Mouse (Mus musculus): ENCODE data around the gene F5. TPM values are rescaled to one million over a fixed set of nuclear protein-coding genes. Genes with fewer than 3 reads are reported as not detected.
A peak's percentile ranks its signal among the peaks of the same experiment; 100 is the strongest.

Gene F5
- polyA plus RNA-seq, 1 experiment: 15.1 TPM

GRCm38 (mm10) chr1:164152836-164153235, 1.2 kb downstream of the F5 start:
- H3K27me3 ChIP-seq (replicated peaks): no peaks in the 10 kb centered on the region
- TF ChIP-seq GATA1 (IDR thresholded peaks at IDR 0.05; ENCODE audit: borderline replicate concordance, low read length): no peak
- TF ChIP-seq FLI1 (IDR thresholded peaks at IDR 0.05; ENCODE audit: low read length): no peak
- H3K4me3 ChIP-seq (replicated peaks): peak overlapping the region; percentile 91
- H3K4me1 ChIP-seq: peaks cover 93% of the 10 kb centered on the region
- no peaks in the 10 kb centered on the region for H3K9me3 ChIP-seq
- H3K36me3 ChIP-seq (replicated peaks; ENCODE audit: low read length): peaks cover 59% of the 10 kb centered on the region

- Histone ChIP-seq H3K36me3 (replicated peaks; ENCODE audit: low read length) (peaks cover 59% of the 10 kb centered on the region), H3K4me3 (replicated peaks) (no peak overlapping the region)
- TF ChIP-seq FLI1 (IDR thresholded peaks at IDR 0.05; ENCODE audit: low read length): no peak
- TF ChIP-seq GATA1 (IDR thresholded peaks at IDR 0.05; ENCODE audit: borderline replicate concordance, low read length): no peak
Measured at GRCm38 (mm10) chr1:164154983-164155382, 3.3 kb downstream of the F5 start.

GRCm38 (mm10) chr1:164158571-164158970, 6.9 kb downstream of the F5 start:
- TF ChIP-seq FLI1 (IDR thresholded peaks at IDR 0.05; ENCODE audit: low read length) (no peak), GATA1 (IDR thresholded peaks at IDR 0.05; ENCODE audit: borderline replicate concordance, low read length) (no peak)
- Histone ChIP-seq H3K36me3 (replicated peaks; ENCODE audit: low read length) (peaks cover 90% of the 10 kb centered on the region), H3K4me1 (peaks cover 89% of the 10 kb centered on the region), H3K9me3 (no peaks in the 10 kb centered on the region), H3K27me3 (replicated peaks) (no peaks in the 10 kb centered on the region), H3K4me3 (replicated peaks) (no peak overlapping the region)

More at GRCm38 (mm10) chr1:164154983-164155382, 3.3 kb downstream of the F5 start:
- Histone ChIP-seq H3K9me3 (no peaks in the 10 kb centered on the region), H3K27me3 (replicated peaks) (no peaks in the 10 kb centered on the region), H3K4me1 (peaks cover 93% of the 10 kb centered on the region)

GRCm38 (mm10) chr1:164159781-164160180, 8.1 kb downstream of the F5 start:
- TF ChIP-seq FLI1 (IDR thresholded peaks at IDR 0.05; ENCODE audit: low read length): no peak
- TF ChIP-seq GATA1 (IDR thresholded peaks at IDR 0.05; ENCODE audit: borderline replicate concordance, low read length): peak; percentile 48; the same call in 1 of the 3 replicates

GRCm38 (mm10) chr1:164162745-164163144, 11.1 kb downstream of the F5 start:
- H3K36me3 ChIP-seq (replicated peaks; ENCODE audit: low read length): peaks cover 66% of the 10 kb centered on the region
- H3K9me3 ChIP-seq: no peaks in the 10 kb centered on the region
- TF ChIP-seq GATA1 (IDR thresholded peaks at IDR 0.05; ENCODE audit: borderline replicate concordance, low read length) (no peak), FLI1 (IDR thresholded peaks at IDR 0.05; ENCODE audit: low read length) (no peak)
- no peaks in the 10 kb centered on the region for H3K27me3 ChIP-seq (replicated peaks)
- no peak overlapping the region for H3K4me3 ChIP-seq (replicated peaks)
- peaks cover 62% of the 10 kb centered on the region for H3K4me1 ChIP-seq

More at GRCm38 (mm10) chr1:164159781-164160180, 8.1 kb downstream of the F5 start:
- Histone ChIP-seq H3K27me3 (replicated peaks) (no peaks in the 10 kb centered on the region), H3K9me3 (no peaks in the 10 kb centered on the region), H3K4me1 (peaks cover 88% of the 10 kb centered on the region), H3K4me3 (replicated peaks) (peak overlapping the region; percentile 24), H3K36me3 (replicated peaks; ENCODE audit: low read length) (peaks cover 92% of the 10 kb centered on the region)

- no peaks in the 10 kb centered on the region for H3K27me3 ChIP-seq (replicated peaks)
- H3K36me3 ChIP-seq (replicated peaks; ENCODE audit: low read length): peaks cover 67% of the 10 kb centered on the region
- no peak overlapping the region for H3K4me3 ChIP-seq (replicated peaks)
- H3K9me3 ChIP-seq: peaks cover 4% of the 10 kb centered on the region; the same call in 1 of the 2 replicates
- no peak for TF ChIP-seq FLI1 (IDR thresholded peaks at IDR 0.05; ENCODE audit: low read length)
- TF ChIP-seq GATA1 (IDR thresholded peaks at IDR 0.05; ENCODE audit: borderline replicate concordance, low read length): no peak
- peaks cover 15% of the 10 kb centered on the region for H3K4me1 ChIP-seq
Measured at GRCm38 (mm10) chr1:164168818-164169217, 17.2 kb downstream of the F5 start.

GRCm38 (mm10) chr1:164170434-164170833, 18.8 kb downstream of the F5 start:
- peaks cover 16% of the 10 kb centered on the region for H3K4me1 ChIP-seq
- peaks cover 4% of the 10 kb centered on the region; the same call in 1 of the 2 replicates for H3K9me3 ChIP-seq
- no peak overlapping the region for H3K4me3 ChIP-seq (replicated peaks)

GRCm38 (mm10) chr1:164173145-164173544, 21.5 kb downstream of the F5 start:
- H3K27me3 ChIP-seq (replicated peaks): no peaks in the 10 kb centered on the region
- peaks cover 95% of the 10 kb centered on the region for H3K36me3 ChIP-seq (replicated peaks; ENCODE audit: low read length)
- peaks cover 21% of the 10 kb centered on the region for H3K4me1 ChIP-seq
- peaks cover 4% of the 10 kb centered on the region; the same call in 1 of the 2 replicates for H3K9me3 ChIP-seq
- TF ChIP-seq FLI1 (IDR thresholded peaks at IDR 0.05; ENCODE audit: low read length) (no peak), GATA1 (IDR thresholded peaks at IDR 0.05; ENCODE audit: borderline replicate concordance, low read length) (no peak)
- no peak overlapping the region for H3K4me3 ChIP-seq (replicated peaks)

More at GRCm38 (mm10) chr1:164170434-164170833, 18.8 kb downstream of the F5 start:
- TF ChIP-seq FLI1 (IDR thresholded peaks at IDR 0.05; ENCODE audit: low read length) (no peak), GATA1 (IDR thresholded peaks at IDR 0.05; ENCODE audit: borderline replicate concordance, low read length) (no peak)
- Histone ChIP-seq H3K36me3 (replicated peaks; ENCODE audit: low read length) (peaks cover 75% of the 10 kb centered on the region), H3K27me3 (replicated peaks) (no peaks in the 10 kb centered on the region)

- TF ChIP-seq FLI1 (IDR thresholded peaks at IDR 0.05; ENCODE audit: low read length): no peak
- TF ChIP-seq GATA1 (IDR thresholded peaks at IDR 0.05; ENCODE audit: borderline replicate concordance, low read length): no peak
Measured at GRCm38 (mm10) chr1:164176856-164177255, 25.2 kb downstream of the F5 start.

GRCm38 (mm10) chr1:164178429-164178828, 26.8 kb downstream of the F5 start:
- peaks cover 33% of the 10 kb centered on the region for H3K4me1 ChIP-seq
- no peaks in the 10 kb centered on the region for H3K9me3 ChIP-seq
- no peak overlapping the region for H3K4me3 ChIP-seq (replicated peaks)
- H3K36me3 ChIP-seq (replicated peaks; ENCODE audit: low read length): peaks cover 98% of the 10 kb centered on the region
- no peak for TF ChIP-seq GATA1 (IDR thresholded peaks at IDR 0.05; ENCODE audit: borderline replicate concordance, low read length)
- no peak for TF ChIP-seq FLI1 (IDR thresholded peaks at IDR 0.05; ENCODE audit: low read length)
- H3K27me3 ChIP-seq (replicated peaks): no peaks in the 10 kb centered on the region

More at GRCm38 (mm10) chr1:164176856-164177255, 25.2 kb downstream of the F5 start:
- Histone ChIP-seq H3K36me3 (replicated peaks; ENCODE audit: low read length) (peaks cover 97% of the 10 kb centered on the region), H3K9me3 (peaks cover 4% of the 10 kb centered on the region; the same call in 1 of the 2 replicates), H3K27me3 (replicated peaks) (no peaks in the 10 kb centered on the region), H3K4me3 (replicated peaks) (no peak overlapping the region), H3K4me1 (peaks cover 24% of the 10 kb centered on the region)
